Mouse (Mus musculus) forebrain, embryonic 14.5 days (tissue): ENCODE results near the gene 6430550D23Rik. TPM values are rescaled to one million over a fixed set of nuclear protein-coding genes. Genes with fewer than 3 reads are reported as not detected.

Experiments used
- ATAC-seq: fragments of 200-750 bp; cut with Nextera tagmentation; 2 replicates; pipeline ENCODE4 v1.8.0; 2017; ENCODE audit warnings: mild to moderate bottlenecking, moderate library complexity
- DNase-seq: peaks from one replicate; pipeline ENCODE4 v3.0.0-alpha.2; 2015; ENCODE audit warnings: low spot score
- H3K27ac ChIP-seq: fragments of 300-500 bp; sonication (generic); 2 replicates; pipeline ENCODE4 v1.5.1; 2014; ENCODE audit warnings: low read depth, mild to moderate bottlenecking, control low read depth, low read length, moderate library complexity
- H3K27me3 ChIP-seq: fragments of 300-500 bp; sonication (generic); replicated peaks from 2 replicates; pipeline ENCODE4 v1.6.1; 2014; ENCODE audit warnings: low read length, control low read depth, mixed read lengths; ENCODE audit not compliant: control insufficient read depth, insufficient read depth
- H3K36me3 ChIP-seq: fragments of 300-500 bp; sonication (generic); 2 replicates; pipeline ENCODE4 v1.6.1; 2014; ENCODE audit warnings: low read length, control low read depth; ENCODE audit not compliant: control insufficient read depth, insufficient read depth
- H3K4me1 ChIP-seq: fragments of 300-500 bp; sonication (generic); 2 replicates; pipeline ENCODE4 v1.6.1; 2014; ENCODE audit warnings: antibody characterized with exemption, low read length, control low read depth; ENCODE audit not compliant: control insufficient read depth, insufficient read depth
- H3K4me2 ChIP-seq: fragments of 300-500 bp; sonication (generic); 2 replicates; pipeline ENCODE4 v1.6.1; 2014; ENCODE audit warnings: mild to moderate bottlenecking, control low read depth, low read length
- H3K4me3 ChIP-seq: fragments of 300-500 bp; sonication (generic); 2 replicates; pipeline ENCODE4 v1.5.1; 2014; ENCODE audit warnings: low read depth, low read length, control low read depth
- H3K9ac ChIP-seq: fragments of 300-500 bp; sonication (generic); 2 replicates; pipeline ENCODE4 v1.6.1; 2014; ENCODE audit warnings: mild to moderate bottlenecking, low read length, control low read depth, moderate library complexity
- H3K9me3 ChIP-seq: fragments of 300-500 bp; sonication (generic); replicated peaks from 2 replicates; pipeline ENCODE4 v1.6.1; 2016; ENCODE audit warnings: low read length, control low read depth, mixed read lengths; ENCODE audit not compliant: control insufficient read depth
- WGBS: fragments of 180-500 bp; shearing (Covaris S2); extraction: QIAGEN DNeasy Blood & Tissue Kit; methylation state at CpG from one replicate; pipeline ENCODE4 v1.1.7; 2014; 5-methylcytosine and 5-hydroxymethylcytosine counted together
- polyA plus RNA-seq: library from polyadenylated mRNA; unstranded; fragments of >200 nt; fragmentation: Nextera tagmentation; extraction: Ambion mirVana; gene quantifications from 2 replicates; pipeline ENCODE4 v1.2.1, GENCODE M21; 2014

Gene 6430550D23Rik
- polyA plus RNA-seq, 1 experiment from 2014 or later: 0.63 TPM

DNA sequence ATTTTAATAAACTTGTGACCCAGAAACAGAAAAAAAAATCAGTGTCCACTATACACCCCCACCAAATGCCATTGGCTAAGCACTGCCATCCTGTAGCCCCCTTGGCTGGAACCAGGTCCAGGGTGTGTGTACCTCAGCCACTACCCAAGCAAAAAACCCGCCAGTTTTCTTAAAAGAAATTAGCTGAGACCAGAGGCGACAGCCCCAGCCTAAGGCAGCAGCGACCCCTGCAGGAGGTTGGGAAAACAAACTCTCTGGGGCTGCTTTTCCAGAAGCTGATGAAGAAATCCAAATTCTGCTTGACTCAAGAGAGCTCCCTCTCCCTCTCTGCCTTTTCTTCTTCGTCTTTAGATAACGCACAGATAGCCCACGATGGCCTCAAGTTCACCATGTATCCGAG lies 61.7 kb downstream of the 6430550D23Rik start:
- H3K27ac ChIP-seq: no peak overlapping the region
- no peak overlapping the region for H3K4me3 ChIP-seq
- no peaks in the 10 kb centered on the region for H3K36me3 ChIP-seq
- H3K9ac ChIP-seq: no peak overlapping the region
- WGBS: 2% methylated on average over 7 of the region's 7 CpGs
- H3K9me3 ChIP-seq: no peaks in the 10 kb centered on the region
- DNase-seq (peak; percentile 80), ATAC-seq (peak; percentile 66)
- H3K4me1 ChIP-seq: peaks cover 9% of the 10 kb centered on the region; the same call in 1 of the 2 replicates
- H3K27me3 ChIP-seq: no peaks in the 10 kb centered on the region
- H3K4me2 ChIP-seq: no peak overlapping the region

DNA sequence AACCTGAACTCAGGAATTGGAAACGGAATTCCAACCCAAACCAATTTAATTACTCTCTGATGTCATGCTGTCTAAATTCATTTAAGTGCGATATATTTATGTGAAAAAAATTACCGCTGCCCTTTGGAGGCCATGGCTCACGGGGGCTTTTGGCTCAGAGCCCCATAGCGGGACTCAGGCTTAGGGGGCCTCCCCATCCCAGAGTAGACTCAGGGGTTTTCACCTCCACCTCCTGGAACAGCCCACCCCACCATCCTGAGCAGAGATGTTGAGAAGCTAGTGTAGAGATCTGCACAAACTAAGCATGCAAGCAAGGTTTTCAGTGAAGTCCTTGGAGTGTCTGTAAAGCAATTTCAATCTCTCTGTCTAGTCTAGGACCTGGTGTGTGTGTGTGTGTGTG lies 62.2 kb downstream of the 6430550D23Rik start:
- Histone ChIP-seq H3K4me3 (no peak overlapping the region), H3K27ac (no peak overlapping the region), H3K4me2 (no peak overlapping the region), H3K36me3 (no peaks in the 10 kb centered on the region), H3K4me1 (peaks cover 9% of the 10 kb centered on the region; the same call in 1 of the 2 replicates), H3K27me3 (no peaks in the 10 kb centered on the region), H3K9me3 (no peaks in the 10 kb centered on the region), H3K9ac (no peak overlapping the region)
- no peak for DNase-seq
- ATAC-seq: no peak
- 39% methylated on average over 5 of the region's 5 CpGs for WGBS

DNA sequence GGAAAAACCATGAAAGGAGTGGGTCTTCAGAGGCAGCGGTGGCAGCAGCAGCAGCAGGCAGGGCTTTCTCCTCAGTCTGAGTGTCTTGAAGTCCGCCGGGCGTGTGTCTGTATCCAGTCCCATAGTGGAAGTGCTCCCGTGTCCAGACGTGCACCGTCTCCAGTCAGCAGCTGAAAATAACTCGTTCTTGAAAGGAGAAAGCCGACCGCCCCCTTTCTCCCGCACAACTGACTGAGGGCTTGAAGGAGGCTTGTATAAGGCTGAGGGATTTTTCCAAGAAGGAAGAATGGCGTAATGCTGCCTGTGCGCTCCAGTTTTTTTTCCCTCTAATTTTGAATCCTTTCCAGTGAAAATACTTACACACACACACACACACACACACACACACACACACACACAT lies 62.7 kb downstream of the 6430550D23Rik start, which contains the start of gene Gdf5:
Gdf5 (minus strand) TSS at position 244 of the 400 bp plus-strand sequence.
- 19% methylated on average over 13 of the region's 13 CpGs for WGBS
- H3K4me2 ChIP-seq: peak within 1 kb of the TSS; percentile 22; the same call in 1 of the 2 replicates
- DNase-seq (peak; percentile 35), ATAC-seq (no peak)
- peak within 1 kb of the TSS; percentile 10; the same call in 1 of the 2 replicates for H3K9ac ChIP-seq
- H3K27ac ChIP-seq: 0 out of 2 replicates have a peak within 1 kb of the TSS, but pooled peaks have one; percentile 21
- H3K4me3 ChIP-seq: no peak within 1 kb of the TSS
- no peaks in the 10 kb centered on the region for H3K27me3 ChIP-seq
- peaks cover 9% of the 10 kb centered on the region; the same call in 1 of the 2 replicates for H3K4me1 ChIP-seq
- no peaks in the 10 kb centered on the region for H3K36me3 ChIP-seq
- no peaks in the 10 kb centered on the region for H3K9me3 ChIP-seq

DNA sequence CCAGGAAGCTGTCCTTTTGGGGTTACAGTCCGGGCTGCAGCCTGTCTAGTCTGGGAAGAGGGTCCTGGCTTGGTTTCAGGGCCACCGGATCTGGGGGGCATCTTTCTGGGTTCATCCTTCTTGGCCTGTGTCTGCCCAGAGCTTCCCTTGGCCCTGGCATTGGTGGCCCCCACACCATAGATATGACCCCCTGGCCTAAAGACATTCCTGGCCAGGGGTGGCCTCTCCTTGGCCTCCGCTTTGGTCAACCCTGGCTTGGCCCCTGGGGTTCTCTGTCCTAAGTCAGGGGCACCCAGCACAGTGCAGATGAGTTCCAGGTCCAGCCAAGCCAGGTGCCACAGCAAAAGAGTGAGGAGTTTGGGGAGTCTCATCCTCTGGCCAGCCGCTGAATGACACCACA lies 63.1 kb downstream of the 6430550D23Rik start:
- Histone ChIP-seq H3K4me3 (no peak overlapping the region), H3K27ac (0 out of 2 replicates have a peak overlapping the region, but pooled peaks have one; percentile 21), H3K36me3 (no peaks in the 10 kb centered on the region), H3K27me3 (no peaks in the 10 kb centered on the region), H3K4me2 (peak overlapping the region; percentile 22; the same call in 1 of the 2 replicates), H3K9ac (peak overlapping the region; percentile 10; the same call in 1 of the 2 replicates), H3K4me1 (peaks cover 9% of the 10 kb centered on the region; the same call in 1 of the 2 replicates), H3K9me3 (no peaks in the 10 kb centered on the region)
- WGBS: 73% methylated on average over 4 of the region's 4 CpGs
- ATAC-seq: no peak
- no peak for DNase-seq

DNA sequence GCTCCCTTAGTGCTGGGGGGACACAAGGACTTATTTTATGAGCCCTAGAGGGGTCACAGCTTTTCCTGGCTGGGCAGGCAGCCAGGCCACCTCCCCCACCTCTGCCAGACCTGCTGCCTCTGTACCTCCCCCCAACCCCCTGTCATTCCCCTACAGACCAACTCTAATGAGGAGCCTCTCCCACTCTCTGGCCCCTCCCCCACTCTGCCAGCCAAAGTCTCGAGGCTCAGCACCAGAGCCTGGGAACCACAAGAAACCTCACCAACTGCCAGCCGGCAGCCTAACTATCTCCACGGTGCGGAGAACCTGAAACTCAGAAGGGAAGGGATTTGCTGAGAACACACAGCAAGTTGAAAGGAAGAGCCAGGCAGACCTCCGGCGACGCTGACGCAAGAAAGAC lies 64.3 kb downstream of the 6430550D23Rik start:
- peak overlapping the region; percentile 37 for H3K4me2 ChIP-seq
- under 1% methylated on average over 8 of the region's 8 CpGs for WGBS
- no peaks in the 10 kb centered on the region for H3K9me3 ChIP-seq
- no peak overlapping the region for H3K27ac ChIP-seq
- no peak overlapping the region for H3K4me3 ChIP-seq
- ATAC-seq (peak; percentile 43), DNase-seq (peak; percentile 69)
- H3K27me3 ChIP-seq: no peaks in the 10 kb centered on the region
- H3K4me1 ChIP-seq: peaks cover 9% of the 10 kb centered on the region; the same call in 1 of the 2 replicates
- H3K36me3 ChIP-seq: no peaks in the 10 kb centered on the region
- H3K9ac ChIP-seq: peak overlapping the region; percentile 35

DNA sequence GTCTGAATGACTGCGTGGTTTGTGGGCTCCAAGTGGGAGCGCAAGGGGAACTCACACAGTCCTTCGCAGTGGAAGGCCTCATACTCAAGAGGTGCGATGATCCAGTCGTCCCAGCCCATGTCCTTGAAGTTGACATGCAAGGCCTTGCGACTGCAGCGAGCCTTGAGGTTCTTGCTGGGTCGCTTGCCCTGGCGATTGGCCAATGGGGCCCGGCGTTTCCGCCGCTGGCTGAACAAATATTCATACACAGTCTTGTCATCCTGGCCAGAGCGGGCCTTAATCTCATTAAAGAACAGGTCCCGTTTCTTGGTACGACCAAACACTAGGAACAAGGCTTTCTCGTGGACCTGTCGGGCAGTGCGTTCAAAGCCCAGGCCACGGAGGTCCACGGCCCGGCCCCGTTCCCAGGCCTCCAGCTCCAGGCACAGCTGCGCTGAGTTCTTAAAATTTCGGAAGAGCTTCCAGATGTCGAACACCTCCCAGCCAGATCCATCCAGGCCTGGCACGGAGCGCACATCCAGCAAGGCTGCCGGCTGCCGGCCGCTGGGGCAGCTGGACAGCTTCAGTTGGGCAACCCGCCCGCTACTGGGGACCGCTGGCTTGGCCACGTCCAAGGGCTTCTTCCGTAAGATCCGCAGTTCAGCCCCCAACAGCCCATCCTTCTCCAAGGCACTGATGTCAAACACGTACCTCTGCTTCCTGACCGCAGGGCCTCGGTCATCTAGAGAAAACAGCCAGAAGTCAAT lies 65.9 kb downstream of the 6430550D23Rik start:
- H3K4me1 ChIP-seq: peaks cover 9% of the 10 kb centered on the region; the same call in 1 of the 2 replicates
- no peaks in the 10 kb centered on the region for H3K36me3 ChIP-seq
- H3K27ac ChIP-seq: no peak overlapping the region
- WGBS: 91% methylated on average over 40 of the region's 40 CpGs
- no peaks in the 10 kb centered on the region for H3K9me3 ChIP-seq
- H3K4me2 ChIP-seq: no peak overlapping the region
- ATAC-seq (no peak), DNase-seq (no peak)
- H3K4me3 ChIP-seq: no peak overlapping the region
- H3K27me3 ChIP-seq: no peaks in the 10 kb centered on the region
- no peak overlapping the region for H3K9ac ChIP-seq

DNA sequence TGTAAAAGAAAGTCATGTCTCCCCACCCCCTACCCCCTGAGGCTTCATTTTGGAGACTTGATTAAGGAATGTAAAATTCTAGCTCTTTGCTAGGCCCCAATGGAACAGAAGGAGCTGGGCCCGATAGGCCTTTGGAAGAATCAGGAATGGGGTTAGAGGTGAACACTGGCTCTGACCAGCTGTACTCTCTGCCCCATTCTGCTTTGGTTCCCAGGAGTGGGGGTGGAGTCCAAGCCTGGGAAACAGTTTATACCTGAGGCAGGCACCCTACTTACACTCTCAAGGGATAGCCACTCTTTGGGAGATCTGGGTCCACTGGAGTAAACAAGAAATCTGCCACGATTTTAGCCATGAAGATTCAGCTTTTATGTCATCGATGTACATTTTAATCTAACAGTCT lies 67.1 kb downstream of the 6430550D23Rik start, which contains the start of gene Gm15557:
Gm15557 (plus strand) TSS at position 48 of the 400 bp plus-strand sequence.
- no peak within 1 kb of the TSS for H3K4me3 ChIP-seq
- H3K27ac ChIP-seq: no peak within 1 kb of the TSS
- ATAC-seq (no peak), DNase-seq (no peak)
- H3K9ac ChIP-seq: no peak within 1 kb of the TSS
- H3K36me3 ChIP-seq: no peaks in the 10 kb centered on the region
- no peaks in the 10 kb centered on the region for H3K27me3 ChIP-seq
- H3K4me1 ChIP-seq: peaks cover 9% of the 10 kb centered on the region; the same call in 1 of the 2 replicates
- H3K9me3 ChIP-seq: no peaks in the 10 kb centered on the region
- H3K4me2 ChIP-seq: no peak within 1 kb of the TSS
- WGBS: 86% methylated on average over 3 of the region's 3 CpGs

DNA sequence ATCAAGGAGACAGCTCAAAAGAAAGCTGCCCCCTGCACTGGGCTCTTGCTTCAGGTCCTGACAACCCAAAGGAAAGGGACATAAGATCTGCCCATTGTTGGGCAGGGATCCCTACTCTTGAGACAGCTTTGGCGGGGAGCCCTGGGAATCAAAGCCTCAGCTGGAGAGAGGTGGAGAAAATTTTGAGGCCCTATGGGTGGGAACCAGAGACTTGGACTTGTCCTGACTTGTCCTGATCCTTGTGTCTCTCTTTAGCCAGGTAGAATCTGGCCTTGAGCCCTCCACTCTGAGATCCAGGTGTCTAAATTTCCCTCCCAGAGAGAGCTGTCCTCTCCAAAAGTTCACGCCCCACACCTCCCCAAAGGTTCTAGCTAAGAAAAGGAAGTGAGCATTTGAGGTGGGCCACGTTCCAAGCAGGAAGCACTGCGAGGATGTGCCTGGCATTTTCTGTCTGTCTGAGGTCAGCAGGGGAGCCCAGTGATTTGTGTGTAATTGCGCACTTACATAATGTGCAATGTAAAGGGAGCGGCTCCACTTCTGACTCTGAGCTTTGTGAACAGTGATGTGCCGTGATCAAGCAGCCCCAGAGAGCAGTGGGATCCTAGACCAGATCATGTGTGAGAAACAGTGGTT lies 67.8 kb downstream of the 6430550D23Rik start:
- H3K4me3 ChIP-seq: no peak overlapping the region
- peaks cover 9% of the 10 kb centered on the region; the same call in 1 of the 2 replicates for H3K4me1 ChIP-seq
- no peaks in the 10 kb centered on the region for H3K9me3 ChIP-seq
- DNase-seq (no peak), ATAC-seq (no peak)
- WGBS: 78% methylated on average over 7 of the region's 7 CpGs
- no peak overlapping the region for H3K4me2 ChIP-seq
- H3K27me3 ChIP-seq: no peaks in the 10 kb centered on the region
- no peak overlapping the region for H3K27ac ChIP-seq
- no peaks in the 10 kb centered on the region for H3K36me3 ChIP-seq
- H3K9ac ChIP-seq: no peak overlapping the region
